ENCODE assay signal across 9 mouse cellular contexts in the genomic region with DNA sequence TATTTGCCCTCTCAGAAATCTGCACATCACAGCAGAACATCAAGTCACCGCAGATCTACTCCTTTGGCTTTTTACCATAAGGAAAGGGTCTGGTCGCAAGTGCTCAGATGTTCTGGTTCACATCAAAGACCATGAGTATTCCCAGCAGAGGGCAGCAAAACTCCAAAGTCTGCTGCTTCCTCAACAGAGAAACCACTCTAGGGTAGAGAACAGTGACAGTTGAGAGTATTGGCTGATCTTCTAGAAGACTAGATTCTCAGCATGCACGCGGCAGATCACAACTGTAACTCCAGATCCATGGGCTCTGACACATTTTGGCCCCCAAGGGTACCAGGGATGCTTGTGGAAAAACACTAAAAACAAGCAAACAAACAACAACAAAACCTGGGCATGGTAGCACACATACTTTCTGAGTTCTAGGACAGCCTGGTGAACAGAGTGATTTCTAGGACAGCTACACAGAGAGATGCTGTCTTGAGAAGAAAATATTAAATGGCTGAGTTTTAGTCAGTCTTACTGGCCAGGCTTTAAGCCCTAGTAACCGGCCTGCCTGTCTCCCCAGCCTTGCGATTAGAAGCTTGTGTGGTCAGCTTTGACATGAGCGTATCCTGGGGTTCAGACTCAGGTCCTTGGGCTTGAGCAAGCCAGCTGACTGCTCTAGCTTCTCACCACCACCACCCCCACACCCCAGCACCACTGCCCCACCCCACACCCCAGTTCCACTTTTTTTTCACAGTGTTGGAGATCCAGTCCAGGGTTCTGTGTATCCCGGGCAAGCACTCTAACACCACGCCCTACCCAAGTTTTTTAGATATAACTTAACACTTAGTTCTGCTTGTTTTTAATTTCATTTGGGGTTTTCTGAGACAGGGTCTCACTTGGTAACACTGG. TPM values are rescaled to one million over a fixed set of nuclear protein-coding genes. Genes with fewer than 3 reads are reported as not detected.
DNase-seq lines count a peak whose midpoint lies in the region; ATAC-seq and TF ChIP-seq lines count a peak whose summit lies in the region.
"Had no signal": no experiment of that assay in that cellular context is flagged by ENCODE, and none has a peak within 500 bp of the region (broad histone marks: within the 10 kb centered on the region; RNA-seq: fewer than 3 reads in every experiment).

No protein-coding gene starts in this region.

- peak; percentile 83 for ATAC-seq in forebrain, embryonic 15.5 days (replicated peaks)
- peak; percentile 81 for ATAC-seq in hindbrain, embryonic 14.5 days (ENCODE audit: low FRiP score)
- ATAC-seq in lung, embryonic 16.5 days (ENCODE audit: low read depth): peak; percentile 78

- H3K9ac ChIP-seq in ES-E14 (ENCODE audit: insufficient read depth, low read depth, low read length, poor library complexity, severe bottlenecking): no peak overlapping the region
- H3K9ac ChIP-seq in forebrain, embryonic 15.5 days (replicated peaks): no peak overlapping the region
- no peak overlapping the region for H3K9ac ChIP-seq in hindbrain, embryonic 14.5 days
- no peak overlapping the region for H3K9ac ChIP-seq in lung, embryonic 16.5 days (ENCODE audit: low read length)
- H3K9ac ChIP-seq: heart, embryonic 15.5 days had no signal

- H3K36me3 ChIP-seq in ES-E14 (ENCODE audit: control insufficient read depth, insufficient read depth, low read length, poor library complexity, severe bottlenecking): no peaks in the 10 kb centered on the region
- H3K36me3 ChIP-seq in forebrain, embryonic 15.5 days: no peaks in the 10 kb centered on the region
- no peaks in the 10 kb centered on the region for H3K36me3 ChIP-seq in hindbrain, embryonic 14.5 days (replicated peaks; ENCODE audit: control insufficient read depth, insufficient read depth)
- H3K36me3 ChIP-seq in lung, embryonic 16.5 days (ENCODE audit: control insufficient read depth, insufficient read depth, low read length): no peaks in the 10 kb centered on the region; the same call in 1 of the 2 replicates
- no peaks in the 10 kb centered on the region for H3K36me3 ChIP-seq in thymus, adult 2 months (ENCODE audit: control insufficient read depth, insufficient read depth, low read length)
- H3K36me3 ChIP-seq: heart, embryonic 15.5 days had no signal

- no peak overlapping the region for H3K4me3 ChIP-seq in ES-E14 (ENCODE audit: insufficient read depth in 1 of 2, low read depth in 1 of 2, low read length in 2 of 2, poor library complexity in 1 of 2, severe bottlenecking in 1 of 2)
- no peak overlapping the region for H3K4me3 ChIP-seq in forebrain, embryonic 15.5 days
- H3K4me3 ChIP-seq in hindbrain, embryonic 14.5 days (replicated peaks; ENCODE audit: low read length): no peak overlapping the region
- no peak overlapping the region for H3K4me3 ChIP-seq in lung, embryonic 16.5 days (ENCODE audit: low read length)
- H3K4me3 ChIP-seq in thymus, adult 2 months (ENCODE audit: control insufficient read depth, insufficient read depth, low read length): no peak overlapping the region
- H3K4me3 ChIP-seq: heart, embryonic 15.5 days had no signal

- peak; percentile 61 for DNase-seq in ES-E14 (ENCODE audit: low read depth, low spot score)
- DNase-seq in c-Kit-positive CD71-negative TER-119-negative erythroid progenitor cells, embryonic 14.5 days (ENCODE audit: low read depth): peak; percentile 88
- DNase-seq in hindbrain, embryonic 14.5 days (ENCODE audit: low spot score): peak; percentile 94
- peak; percentile 84 to 86 for DNase-seq in layer of hippocampus, postnatal 10 days (ENCODE audit: low spot score in 2 of 2)
- peak; percentile 34 for DNase-seq in ovary, adult 18-20 months (ENCODE audit: low spot score)
- DNase-seq in thymus, adult 2 months: peak; percentile 76

- in situ Hi-C loops in ES-E14 (cut with MboI; ENCODE audit: low sequenced_read_pairs in 2 of 2, unreplicated experiment in 2 of 2): no loop called here

- 60% methylated on average over 9 of the region's 9 CpGs for WGBS in forebrain, embryonic 15.5 days
- 60% methylated on average over 9 of the region's 9 CpGs for WGBS in hindbrain, embryonic 14.5 days
- 47% methylated on average over 9 of the region's 9 CpGs for WGBS in lung, embryonic 16.5 days
- WGBS in thymus, adult 2 months: 51% methylated on average over 9 of the region's 9 CpGs

- no peak overlapping the region for H3K27ac ChIP-seq in ES-E14 (ENCODE audit: insufficient read depth, low read depth, low read length, poor library complexity, severe bottlenecking)
- H3K27ac ChIP-seq in forebrain, embryonic 15.5 days (replicated peaks): no peak overlapping the region
- H3K27ac ChIP-seq in hindbrain, embryonic 14.5 days: no peak overlapping the region
- no peak overlapping the region for H3K27ac ChIP-seq in lung, embryonic 16.5 days (ENCODE audit: low read length)
- no peak overlapping the region for H3K27ac ChIP-seq in thymus, adult 2 months (ENCODE audit: control insufficient read depth, insufficient read depth, low read length)
- H3K27ac ChIP-seq: heart, embryonic 15.5 days had no signal

- peaks cover 0 to 5% of the 10 kb centered on the region in 2 experiments; a peak in 2 of 4 replicates for H3K4me1 ChIP-seq in ES-E14 (ENCODE audit: control insufficient read depth in 2 of 2, insufficient read depth in 2 of 2, low read length in 2 of 2, poor library complexity in 1 of 2)
- peaks cover 13% of the 10 kb centered on the region for H3K4me1 ChIP-seq in forebrain, embryonic 15.5 days
- peaks cover 23% of the 10 kb centered on the region for H3K4me1 ChIP-seq in hindbrain, embryonic 14.5 days (replicated peaks; ENCODE audit: control insufficient read depth, insufficient read depth, low read length)
- H3K4me1 ChIP-seq in lung, embryonic 16.5 days (replicated peaks; ENCODE audit: control insufficient read depth, insufficient read depth, low read length): peaks cover 29% of the 10 kb centered on the region
- peaks cover 22% of the 10 kb centered on the region for H3K4me1 ChIP-seq in thymus, adult 2 months (replicated peaks; ENCODE audit: control insufficient read depth, insufficient read depth, low read length)

- TF ChIP-seq POLR2A in thymus, adult 2 months (IDR thresholded peaks at IDR 0.05; ENCODE audit: control insufficient read depth, extremely low read depth, insufficient read depth, low read length, poor library complexity): no peak

- no peaks in the 10 kb centered on the region for H3K9me3 ChIP-seq in ES-E14 (ENCODE audit: control insufficient read depth, insufficient read depth, low read depth, low read length)
- no peaks in the 10 kb centered on the region for H3K9me3 ChIP-seq in forebrain, embryonic 15.5 days
- H3K9me3 ChIP-seq in hindbrain, embryonic 14.5 days (ENCODE audit: control insufficient read depth, low read length): no peaks in the 10 kb centered on the region
- H3K9me3 ChIP-seq in lung, embryonic 16.5 days (ENCODE audit: control insufficient read depth, low read length): no peaks in the 10 kb centered on the region
- H3K9me3 ChIP-seq: heart, embryonic 15.5 days had no signal

- H3K4me2 ChIP-seq in forebrain, embryonic 15.5 days (replicated peaks): no peak overlapping the region
- no peak overlapping the region for H3K4me2 ChIP-seq in hindbrain, embryonic 14.5 days (replicated peaks)
- no peak overlapping the region for H3K4me2 ChIP-seq in lung, embryonic 16.5 days (ENCODE audit: low read depth, low read length)
- H3K4me2 ChIP-seq: heart, embryonic 15.5 days had no signal

- TF ChIP-seq CTCF in thymus, adult 2 months (IDR thresholded peaks at IDR 0.05; ENCODE audit: borderline replicate concordance, control insufficient read depth, extremely low read depth, insufficient read depth, low read length, poor library complexity): no peak

- no peaks in the 10 kb centered on the region for H3K27me3 ChIP-seq in forebrain, embryonic 15.5 days
- peaks cover 6% of the 10 kb centered on the region; the same call in 1 of the 2 replicates for H3K27me3 ChIP-seq in hindbrain, embryonic 14.5 days (ENCODE audit: control insufficient read depth, insufficient read depth, low read length)
- H3K27me3 ChIP-seq in lung, embryonic 16.5 days (ENCODE audit: control insufficient read depth, insufficient read depth, low read depth, low read length): no peaks in the 10 kb centered on the region
- no peaks in the 10 kb centered on the region for H3K27me3 ChIP-seq in thymus, adult 2 months (ENCODE audit: control insufficient read depth, insufficient read depth, low read length)

TF ChIP-seq in ES-E14, 5 proteins besides CTCF, POLR2A, EP300 and RAD21:
- TF ChIP-seq ZNF384 (IDR thresholded peaks at IDR 0.05; ENCODE audit: low read depth, low read length) (no peak), ZC3H11A (IDR thresholded peaks at IDR 0.05; ENCODE audit: borderline replicate concordance, low read depth, low read length) (peak; percentile 91), CHD2 (IDR thresholded peaks at IDR 0.05; ENCODE audit: low read depth, low read length) (no peak), MAFK (IDR thresholded peaks at IDR 0.05; ENCODE audit: insufficient read depth, low read depth, low read length) (no peak)

RNA-seq across cellular contexts. Expression of gene Sec22b, which starts 28.2 kb away (rescaled TPM):
- total RNA-seq in ES-E14 (2012; rRNA removed): 29.1 and 44.4 TPM in 2 replicates
- 104 and 108 TPM in 2 replicates for polyA plus RNA-seq in forebrain, embryonic 15.5 days (2015; fragmentation: Nextera tagmentation; extraction: Ambion mirVana)
- 110 and 111 TPM in 2 replicates for polyA plus RNA-seq in hindbrain, embryonic 14.5 days (2014; fragmentation: Nextera tagmentation; extraction: Ambion mirVana)
- total RNA-seq in layer of hippocampus, postnatal 10 days (2021): 10 to 100 TPM; 60.9 to 66.3 TPM
- 146 and 147 TPM in 2 replicates for polyA plus RNA-seq in lung, embryonic 16.5 days (2015; fragmentation: Nextera tagmentation; extraction: Ambion mirVana)
- 35.2 and 36.6 TPM in 2 replicates for polyA plus RNA-seq in thymus, adult 2 months (2012; rRNA removed)

RNA-seq across cellular contexts. Expression of gene Pde4dip, which starts 40.7 kb away (rescaled TPM):
- total RNA-seq in ES-E14 (2012; rRNA removed): 10.0 and 12.0 TPM in 2 replicates
- polyA plus RNA-seq in forebrain, embryonic 15.5 days (2015; fragmentation: Nextera tagmentation; extraction: Ambion mirVana): 67.6 and 73.1 TPM in 2 replicates
- polyA plus RNA-seq in hindbrain, embryonic 14.5 days (2014; fragmentation: Nextera tagmentation; extraction: Ambion mirVana): 76.6 and 84.5 TPM in 2 replicates
- total RNA-seq in layer of hippocampus, postnatal 10 days (2021): 100 to 1,000 TPM; 221 to 232 TPM
- 18.4 and 18.9 TPM in 2 replicates for polyA plus RNA-seq in lung, embryonic 16.5 days (2015; fragmentation: Nextera tagmentation; extraction: Ambion mirVana)
- 18.7 and 56.2 TPM in 2 replicates for polyA plus RNA-seq in thymus, adult 2 months (2012; rRNA removed)

Comparison
In these comparisons a context has a peak if more than half of its experiments do, and no peak if none do; other contexts are left out.
1. DNase-seq: peak in every context shown above with its lines; median percentile 94 in hindbrain, embryonic 14.5 days; 88 in c-Kit-positive CD71-negative TER-119-negative erythroid progenitor cells, embryonic 14.5 days; 85 in layer of hippocampus, postnatal 10 days; 76 in thymus, adult 2 months; 61 in ES-E14; 34 in ovary, adult 18-20 months.